Mouse (Mus musculus): ENCODE results near the gene Asxl1. TPM values are rescaled to one million over a fixed set of nuclear protein-coding genes. Genes with fewer than 3 reads are reported as not detected.
"Not testable (repeated sequence)": the region's sequence is repeated elsewhere in the genome, so short reads cannot be mapped to it uniquely, and the experiment has no call there.

Asxl1 gene
- polyA plus RNA-seq, 1 experiment: 6.2 TPM

DNA sequence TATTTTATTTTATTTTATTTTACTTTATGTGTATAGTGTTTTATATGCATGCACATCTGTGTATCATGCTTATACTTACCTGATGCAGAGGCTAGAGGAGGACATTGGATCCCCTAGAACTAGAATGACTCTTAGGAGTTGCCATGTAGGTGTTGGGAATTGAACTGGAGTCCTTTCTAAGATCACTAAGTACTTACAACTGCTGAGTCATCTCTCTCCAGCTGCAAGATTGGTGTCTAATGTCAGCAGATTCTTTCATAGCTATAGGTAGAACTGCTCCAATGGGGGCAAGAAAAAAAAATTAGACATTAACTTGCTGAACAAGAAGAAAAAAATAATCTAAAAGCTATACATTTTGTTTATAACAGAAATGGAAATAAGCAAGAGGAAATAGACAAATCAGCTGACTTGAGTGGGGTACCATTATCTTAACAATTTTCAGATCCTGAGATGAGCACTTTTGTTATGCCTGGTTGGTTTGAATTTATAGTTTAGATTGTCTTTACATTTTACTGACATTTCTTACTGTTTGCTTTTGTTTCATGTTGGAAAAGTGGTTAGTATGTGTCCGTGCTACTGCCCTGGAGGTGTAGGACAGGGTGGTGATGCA lies 15.6 kb downstream of the Asxl1 start:
- Histone ChIP-seq H3K4me1 (ENCODE audit: control insufficient read depth, insufficient read depth, insufficient read length, low read length) (no peaks in the 10 kb centered on the region), H3K27ac (replicated peaks; ENCODE audit: low read depth, low read length) (no peak overlapping the region), H3K4me3 (ENCODE audit: insufficient read depth, low read depth, low read length) (no peak overlapping the region)

GRCm38 (mm10) chr2:153364531-153364930 lies 18.9 kb downstream of the Asxl1 start:
- H3K4me1 ChIP-seq (ENCODE audit: control insufficient read depth, insufficient read depth, insufficient read length, low read length); H3K27ac ChIP-seq (replicated peaks; ENCODE audit: low read depth, low read length); H3K4me3 ChIP-seq (ENCODE audit: insufficient read depth, low read depth, low read length): not testable (repeated sequence)

DNA sequence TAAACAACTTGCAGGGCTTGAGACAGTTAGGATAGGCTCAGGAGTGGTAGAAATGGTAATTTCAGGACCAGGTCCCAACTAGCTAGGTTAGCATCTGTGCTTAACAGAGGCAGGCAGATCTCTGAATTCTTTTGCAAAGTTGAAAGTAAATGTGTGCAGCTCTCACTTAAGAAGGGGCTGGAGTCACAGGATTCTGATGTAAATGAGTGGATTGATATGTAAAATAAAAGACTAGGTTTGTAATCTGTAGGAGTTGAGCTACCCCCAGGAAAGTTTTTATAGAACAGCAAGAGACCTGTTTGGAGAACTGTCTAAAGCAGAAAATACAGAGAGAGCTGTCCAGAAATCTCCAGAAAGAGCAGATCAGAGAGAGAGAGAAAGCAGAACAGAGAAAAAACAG lies 25.2 kb downstream of the Asxl1 start:
- no peak overlapping the region for H3K27ac ChIP-seq (replicated peaks; ENCODE audit: low read depth, low read length)

GRCm38 (mm10) chr2:153375380-153375779 lies 29.8 kb downstream of the Asxl1 start:
- Histone ChIP-seq H3K4me3 (ENCODE audit: insufficient read depth, low read depth, low read length) (no peak overlapping the region), H3K4me1 (ENCODE audit: control insufficient read depth, insufficient read depth, insufficient read length, low read length) (no peaks in the 10 kb centered on the region), H3K27ac (replicated peaks; ENCODE audit: low read depth, low read length) (no peak overlapping the region)

More for the DNA sequence above, 25.2 kb downstream of the Asxl1 start:
- Histone ChIP-seq H3K4me1 (ENCODE audit: control insufficient read depth, insufficient read depth, insufficient read length, low read length) (no peaks in the 10 kb centered on the region), H3K4me3 (ENCODE audit: insufficient read depth, low read depth, low read length) (no peak overlapping the region)

GRCm38 (mm10) chr2:153380479-153380878 lies 34.9 kb downstream of the Asxl1 start:
- H3K4me3 ChIP-seq (ENCODE audit: insufficient read depth, low read depth, low read length): no peak overlapping the region
- H3K4me1 ChIP-seq (ENCODE audit: control insufficient read depth, insufficient read depth, insufficient read length, low read length): no peaks in the 10 kb centered on the region
- H3K27ac ChIP-seq (replicated peaks; ENCODE audit: low read depth, low read length): no peak overlapping the region

DNA sequence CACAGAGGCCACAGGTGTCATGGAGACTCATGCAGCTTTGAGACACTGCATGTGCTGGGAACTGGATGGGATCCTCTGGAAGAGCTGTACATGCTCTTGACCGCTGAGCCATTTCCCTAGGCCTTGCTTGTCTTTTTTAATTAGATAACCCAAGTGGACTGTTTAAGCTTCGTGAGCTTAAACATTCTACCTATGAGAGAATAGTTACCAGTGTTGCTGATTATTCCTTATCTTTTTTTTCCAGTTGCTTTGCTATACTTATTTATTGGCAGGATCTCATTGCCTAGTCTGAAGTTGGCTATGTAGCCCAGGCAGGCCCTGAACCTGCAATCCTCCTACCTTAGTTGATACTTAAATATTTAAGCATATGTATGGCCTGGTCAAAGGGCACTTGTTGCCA lies 44.2 kb downstream of the Asxl1 start:
- Histone ChIP-seq H3K4me1 (ENCODE audit: control insufficient read depth, insufficient read depth, insufficient read length, low read length) (no peaks in the 10 kb centered on the region), H3K4me3 (ENCODE audit: insufficient read depth, low read depth, low read length) (no peak overlapping the region), H3K27ac (replicated peaks; ENCODE audit: low read depth, low read length) (no peak overlapping the region)

GRCm38 (mm10) chr2:153393045-153393444 lies 47.4 kb downstream of the Asxl1 start:
- Histone ChIP-seq H3K4me3 (ENCODE audit: insufficient read depth, low read depth, low read length) (no peak overlapping the region), H3K4me1 (ENCODE audit: control insufficient read depth, insufficient read depth, insufficient read length, low read length) (no peaks in the 10 kb centered on the region), H3K27ac (replicated peaks; ENCODE audit: low read depth, low read length) (no peak overlapping the region)

GRCm38 (mm10) chr2:153397790-153398515 lies 52.3 kb downstream of the Asxl1 start:
- H3K4me1 ChIP-seq (ENCODE audit: control insufficient read depth, insufficient read depth, insufficient read length, low read length): no peaks in the 10 kb centered on the region
- no peak overlapping the region for H3K27ac ChIP-seq (replicated peaks; ENCODE audit: low read depth, low read length)
- no peak overlapping the region for H3K4me3 ChIP-seq (ENCODE audit: insufficient read depth, low read depth, low read length)

- H3K4me1 ChIP-seq (ENCODE audit: control insufficient read depth, insufficient read depth, insufficient read length, low read length): no peaks in the 10 kb centered on the region
- no peak overlapping the region for H3K27ac ChIP-seq (replicated peaks; ENCODE audit: low read depth, low read length)
- no peak overlapping the region for H3K4me3 ChIP-seq (ENCODE audit: insufficient read depth, low read depth, low read length)
These were observed 53.5 kb downstream of the Asxl1 start for GRCm38 (mm10) chr2:153399166-153399565.

DNA sequence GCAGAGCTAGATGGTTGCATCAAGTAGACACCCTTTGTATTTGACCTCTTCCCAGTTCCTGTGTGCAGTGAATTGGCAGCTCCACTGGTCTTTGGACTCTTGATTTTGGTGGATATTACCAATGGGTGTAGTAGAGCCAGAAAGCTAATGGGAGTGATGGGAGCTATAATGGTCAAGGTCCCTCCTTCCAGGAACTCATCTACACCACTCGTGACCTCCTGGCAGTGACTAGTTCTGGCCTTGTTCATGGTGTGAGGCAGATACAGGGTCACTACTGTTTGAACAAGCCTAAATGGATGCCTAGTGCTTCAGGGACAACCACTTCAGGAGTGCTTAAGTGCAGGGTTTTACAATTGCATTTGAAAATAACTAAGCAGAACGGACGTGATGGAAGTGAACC lies 58.4 kb downstream of the Asxl1 start:
- Histone ChIP-seq H3K27ac (replicated peaks; ENCODE audit: low read depth, low read length) (no peak overlapping the region), H3K4me1 (ENCODE audit: control insufficient read depth, insufficient read depth, insufficient read length, low read length) (no peaks in the 10 kb centered on the region), H3K4me3 (ENCODE audit: insufficient read depth, low read depth, low read length) (no peak overlapping the region)

DNA sequence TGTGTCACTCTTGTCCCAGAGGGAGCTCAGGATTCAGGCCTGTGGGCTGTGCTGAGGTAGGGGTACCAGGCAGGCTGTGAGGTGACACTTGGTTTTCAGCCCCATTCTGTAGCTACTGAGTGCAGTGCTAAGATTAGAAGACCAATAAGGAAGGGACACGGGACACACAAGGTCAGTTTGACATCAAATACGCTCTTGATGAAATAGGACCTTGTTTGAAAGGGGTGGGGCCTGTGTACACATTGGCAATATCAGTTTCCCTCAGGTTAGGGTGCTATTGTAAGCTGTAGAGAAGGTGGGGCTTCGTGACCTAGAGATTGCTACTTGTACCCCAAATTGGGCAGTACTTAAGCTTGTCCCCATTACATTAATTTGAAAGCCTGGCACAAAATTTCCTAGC lies 59.3 kb downstream of the Asxl1 start:
- Histone ChIP-seq H3K27ac (replicated peaks; ENCODE audit: low read depth, low read length) (no peak overlapping the region), H3K4me1 (ENCODE audit: control insufficient read depth, insufficient read depth, insufficient read length, low read length) (no peaks in the 10 kb centered on the region), H3K4me3 (ENCODE audit: insufficient read depth, low read depth, low read length) (no peak overlapping the region)

DNA sequence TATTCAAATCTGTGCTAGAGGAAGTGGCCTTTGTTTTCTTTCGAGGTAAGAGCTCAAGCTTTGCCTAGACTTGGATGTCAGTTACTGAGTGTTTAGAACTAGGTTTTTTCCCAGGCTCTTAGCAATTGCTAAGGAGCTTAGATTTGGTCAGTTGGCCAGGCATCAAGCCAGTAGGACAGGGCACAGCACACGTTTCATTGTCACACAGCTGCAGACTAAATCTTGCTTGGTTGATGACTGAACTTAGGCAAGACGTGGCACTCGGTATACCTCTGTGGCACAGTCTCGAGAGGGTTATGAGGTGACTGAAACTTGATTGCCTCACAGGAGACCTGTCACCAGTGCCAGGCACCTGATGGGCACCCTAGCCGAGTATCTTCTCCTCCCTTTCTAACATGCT lies 61.3 kb downstream of the Asxl1 start:
- no peak overlapping the region for H3K27ac ChIP-seq (replicated peaks; ENCODE audit: low read depth, low read length)
- H3K4me1 ChIP-seq (ENCODE audit: control insufficient read depth, insufficient read depth, insufficient read length, low read length): peaks cover 2% of the 10 kb centered on the region; the same call in 1 of the 2 replicates
- H3K4me3 ChIP-seq (ENCODE audit: insufficient read depth, low read depth, low read length): no peak overlapping the region

- H3K27ac ChIP-seq (replicated peaks; ENCODE audit: low read depth, low read length): no peak overlapping the region
These were observed 63.3 kb downstream of the Asxl1 start for GRCm38 (mm10) chr2:153408971-153409370.

GRCm38 (mm10) chr2:153411557-153411956 lies 65.9 kb downstream of the Asxl1 start:
- no peak overlapping the region for H3K4me3 ChIP-seq (ENCODE audit: insufficient read depth, low read depth, low read length)
- no peak overlapping the region for H3K27ac ChIP-seq (replicated peaks; ENCODE audit: low read depth, low read length)
- peaks cover 2% of the 10 kb centered on the region; the same call in 1 of the 2 replicates for H3K4me1 ChIP-seq (ENCODE audit: control insufficient read depth, insufficient read depth, insufficient read length, low read length)

More at GRCm38 (mm10) chr2:153408971-153409370, 63.3 kb downstream of the Asxl1 start:
- H3K4me1 ChIP-seq (ENCODE audit: control insufficient read depth, insufficient read depth, insufficient read length, low read length): peaks cover 2% of the 10 kb centered on the region; the same call in 1 of the 2 replicates
- H3K4me3 ChIP-seq (ENCODE audit: insufficient read depth, low read depth, low read length): no peak overlapping the region

GRCm38 (mm10) chr2:153412563-153412962 lies 66.9 kb downstream of the Asxl1 start:
- Histone ChIP-seq H3K27ac (replicated peaks; ENCODE audit: low read depth, low read length) (no peak overlapping the region), H3K4me1 (ENCODE audit: control insufficient read depth, insufficient read depth, insufficient read length, low read length) (peaks cover 2% of the 10 kb centered on the region; the same call in 1 of the 2 replicates), H3K4me3 (ENCODE audit: insufficient read depth, low read depth, low read length) (no peak overlapping the region)

DNA sequence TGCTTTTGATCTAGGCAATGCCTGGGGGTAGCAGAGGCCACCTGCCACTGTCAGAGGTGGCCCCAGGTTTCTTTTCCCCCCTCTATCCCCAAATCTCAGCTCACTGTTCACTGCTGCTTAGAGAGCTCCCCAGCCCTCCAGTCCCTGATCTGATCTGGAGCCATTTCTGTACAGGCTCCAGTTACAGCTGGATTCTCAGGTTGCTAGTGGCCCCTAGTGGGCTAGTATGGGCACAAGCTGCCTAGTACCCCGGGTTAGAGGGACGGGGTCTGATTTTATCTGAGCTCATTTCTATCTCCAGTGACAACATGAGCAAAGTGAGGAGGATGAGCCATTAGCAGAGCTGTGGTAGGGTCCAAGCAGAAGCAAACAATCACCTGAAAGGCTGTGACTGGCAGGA lies 69.0 kb downstream of the Asxl1 start:
- H3K4me3 ChIP-seq (ENCODE audit: insufficient read depth, low read depth, low read length): no peak overlapping the region
- H3K4me1 ChIP-seq (ENCODE audit: control insufficient read depth, insufficient read depth, insufficient read length, low read length): peaks cover 2% of the 10 kb centered on the region; the same call in 1 of the 2 replicates
- H3K27ac ChIP-seq (replicated peaks; ENCODE audit: low read depth, low read length): no peak overlapping the region

Measured in brown adipose tissue, adult 24 weeks (tissue).